ENCODE assay signal across 13 mouse cellular contexts in the genomic region with DNA sequence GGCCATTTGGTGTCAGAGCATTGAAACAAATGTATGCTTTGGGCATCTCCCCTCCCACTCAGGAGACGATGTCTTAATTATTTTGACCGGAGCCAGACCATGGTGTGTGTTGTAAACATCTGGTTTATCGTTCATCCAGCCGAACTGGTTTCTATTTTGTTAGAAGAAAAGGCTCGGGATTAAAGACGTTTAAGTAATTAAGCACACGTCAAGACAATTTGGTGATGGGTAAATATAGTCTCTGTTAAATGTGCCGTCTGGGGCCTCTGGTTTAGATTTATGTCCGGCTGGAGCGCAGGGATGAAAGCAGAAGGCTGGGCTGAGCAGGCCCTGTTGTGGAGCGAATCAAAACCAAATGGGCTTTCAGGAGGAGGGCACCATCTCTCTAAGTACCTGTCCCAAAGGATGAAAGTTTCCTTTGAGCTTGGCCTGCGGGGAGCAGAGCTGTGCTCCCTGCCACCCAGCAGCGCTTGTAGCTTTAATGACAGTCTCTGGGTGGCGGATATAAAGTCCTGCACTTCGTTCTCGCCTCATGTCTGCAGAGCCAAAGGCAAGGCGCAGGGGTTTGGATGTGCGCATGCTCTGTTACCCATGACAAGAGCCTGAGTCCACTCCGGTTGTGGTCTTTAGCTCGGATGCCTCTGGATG.
A peak's percentile ranks its signal among the peaks of the same experiment; 100 is the strongest.
DNase-seq lines count a peak whose midpoint lies in the region; ATAC-seq and TF ChIP-seq lines count a peak whose summit lies in the region.
"Had no signal": no experiment of that assay in that cellular context is flagged by ENCODE, and none has a peak within 500 bp of the region (broad histone marks: within the 10 kb centered on the region; RNA-seq: fewer than 3 reads in every experiment).

No protein-coding gene starts in this region.

- no peak overlapping the region for H3K4me3 ChIP-seq in heart, embryonic 12.5 days
- H3K4me3 ChIP-seq in layer of hippocampus, adult 2 months: no peak overlapping the region
- H3K4me3 ChIP-seq: liver, embryonic 15.5 days had no signal

- TF ChIP-seq CTCF in layer of hippocampus, adult 2 months (conservative IDR thresholded peaks at IDR 0.05): no peak

- H3K9me3 ChIP-seq in heart, embryonic 12.5 days (replicated peaks): no peaks in the 10 kb centered on the region
- H3K9me3 ChIP-seq: liver, embryonic 15.5 days had no signal

- no peaks in the 10 kb centered on the region for H3K36me3 ChIP-seq in heart, embryonic 12.5 days
- H3K36me3 ChIP-seq: liver, embryonic 15.5 days had no signal

- no peaks in the 10 kb centered on the region for H3K4me1 ChIP-seq in heart, embryonic 12.5 days (replicated peaks)
- H3K4me1 ChIP-seq: liver, embryonic 15.5 days had no signal

- 0 out of 2 replicates have a peak overlapping the region, but pooled peaks have one; percentile 7 for H3K4me2 ChIP-seq in heart, embryonic 12.5 days
- H3K4me2 ChIP-seq: liver, embryonic 15.5 days had no signal

- WGBS in heart, embryonic 12.5 days: 58% methylated on average over 20 of the region's 20 CpGs

- no peak for DNase-seq in heart, postnatal 4 days
- DNase-seq in brain, adult 2 months (ENCODE audit: low read depth, low spot score): peak; percentile 3
- peak; percentile 66 for DNase-seq in hindlimb bud, embryonic 11.5 days (ENCODE audit: extremely low spot score, low read depth, low spot score)
- peak; percentile 44 for DNase-seq in neural tube, embryonic 10.5 days (ENCODE audit: extremely low spot score, low spot score)
- no peak for DNase-seq in layer of hippocampus, adult 2 months (ENCODE audit: low spot score in 2 of 2)
- no peak for DNase-seq in left cerebral cortex, adult 8-10 months (ENCODE audit: low spot score in 2 of 2)
- DNase-seq in gastrocnemius, adult 18-20 months (ENCODE audit: low spot score): no peak
- DNase-seq: B cell, adult 2 months; cerebellum, postnatal 25 days; layer of hippocampus, adult 9-11 months had no signal

- H3K27me3 ChIP-seq in heart, embryonic 12.5 days (replicated peaks): peaks cover 4% of the 10 kb centered on the region; the same call in 1 of the 2 replicates
- H3K27me3 ChIP-seq: liver, embryonic 15.5 days had no signal

- ATAC-seq in heart, embryonic 12.5 days (ENCODE audit: insufficient number of reproducible peaks, low FRiP score): no peak
- ATAC-seq: Patski had no signal

- no peak overlapping the region for H3K27ac ChIP-seq in heart, embryonic 12.5 days (ENCODE audit: poor library complexity, severe bottlenecking)
- no peak overlapping the region for H3K27ac ChIP-seq in layer of hippocampus, adult 2 months
- H3K27ac ChIP-seq: liver, embryonic 15.5 days had no signal

- H3K9ac ChIP-seq in heart, embryonic 12.5 days: no peak overlapping the region
- H3K9ac ChIP-seq: liver, embryonic 15.5 days had no signal

Comparison
In these comparisons a context has a peak if more than half of its experiments do, and no peak if none do; other contexts are left out.
1. DNase-seq: peak in brain, adult 2 months (single experiment), hindlimb bud, embryonic 11.5 days (single experiment) and neural tube, embryonic 10.5 days (single experiment); none in heart, postnatal 4 days (single experiment), layer of hippocampus, adult 2 months (0 of 2), left cerebral cortex, adult 8-10 months (0 of 2) and gastrocnemius, adult 18-20 months (single experiment).